ENCODE assay signal across 11 mouse cellular contexts in genomic region chr11:116515330-116516020, GRCm38 (mm10). TPM values are rescaled to one million over a fixed set of nuclear protein-coding genes. Genes with fewer than 3 reads are reported as not detected.
DNase-seq lines count a peak whose midpoint lies in the region; ATAC-seq lines count a peak whose summit lies in the region.
"Had no signal": no experiment of that assay in that cellular context is flagged by ENCODE, and none has a peak within 500 bp of the region (broad histone marks: within the 10 kb centered on the region; RNA-seq: fewer than 3 reads in every experiment).

No protein-coding gene starts in this region.

- H3K9me3 ChIP-seq in heart, embryonic 13.5 days: no peaks in the 10 kb centered on the region
- H3K9me3 ChIP-seq in hindbrain, embryonic 13.5 days: peaks cover 3% of the 10 kb centered on the region; the same call in 1 of the 2 replicates
- H3K9me3 ChIP-seq in midbrain, embryonic 11.5 days (ENCODE audit: control insufficient read depth, low read length): no peaks in the 10 kb centered on the region

- H3K27ac ChIP-seq in heart, embryonic 13.5 days (replicated peaks): no peak overlapping the region
- no peak overlapping the region for H3K27ac ChIP-seq in hindbrain, embryonic 13.5 days
- no peak overlapping the region for H3K27ac ChIP-seq in midbrain, embryonic 11.5 days (ENCODE audit: low read depth, low read length)

- DNase-seq in heart, adult 18-20 months: no peak
- peak; percentile 54 for DNase-seq in cerebellum, adult 8-10 months
- no peak for DNase-seq in midbrain, embryonic 11.5 days (ENCODE audit: low spot score, missing footprints)
- DNase-seq in adipocyte (ENCODE audit: low spot score): no peak
- no peak for DNase-seq in left cerebral cortex, postnatal 25 days (ENCODE audit: low spot score in 2 of 2)
- DNase-seq: right cerebral cortex, adult 18-20 months had no signal

- intact Hi-C loops in left cerebral cortex, postnatal 25 days (cut with DNase I): no loop called here

- H3K4me2 ChIP-seq in heart, embryonic 13.5 days: peak overlapping the region; percentile 31
- peak overlapping the region; percentile 44 for H3K4me2 ChIP-seq in hindbrain, embryonic 13.5 days
- H3K4me2 ChIP-seq in midbrain, embryonic 11.5 days: peak overlapping the region; percentile 32

- whole genome bisulfite sequencing in heart, embryonic 13.5 days: 20% methylated on average over 24 of the region's 24 CpGs
- 17% methylated on average over 24 of the region's 24 CpGs for WGBS in hindbrain, embryonic 13.5 days
- 16% methylated on average over 24 of the region's 24 CpGs for WGBS in midbrain, embryonic 11.5 days

- H3K36me3 ChIP-seq in heart, embryonic 13.5 days: no peaks in the 10 kb centered on the region
- no peaks in the 10 kb centered on the region for H3K36me3 ChIP-seq in hindbrain, embryonic 13.5 days
- no peaks in the 10 kb centered on the region for H3K36me3 ChIP-seq in midbrain, embryonic 11.5 days (ENCODE audit: control insufficient read depth, insufficient read depth, low read length)

- no peak for ATAC-seq in heart, embryonic 13.5 days (ENCODE audit: extremely low read depth, insufficient number of reproducible peaks, low FRiP score, low TSS enrichment)
- no peak for ATAC-seq in hindbrain, embryonic 13.5 days (ENCODE audit: low FRiP score)
- ATAC-seq in midbrain, embryonic 11.5 days (ENCODE audit: low FRiP score): no peak
- ATAC-seq in monocyte, adult 5-6 weeks (replicated peaks; ENCODE audit: insufficient number of reproducible peaks, low FRiP score, low TSS enrichment, poor library complexity, severe bottlenecking): no peak

- no peak overlapping the region for H3K4me3 ChIP-seq in heart, embryonic 13.5 days
- peak overlapping the region; percentile 14; the same call in 1 of the 2 replicates for H3K4me3 ChIP-seq in hindbrain, embryonic 13.5 days
- H3K4me3 ChIP-seq in midbrain, embryonic 11.5 days (ENCODE audit: low read depth, low read length): no peak overlapping the region

- H3K9ac ChIP-seq in heart, embryonic 13.5 days: no peak overlapping the region
- 0 out of 2 replicates have a peak overlapping the region, but pooled peaks have one; percentile 19 for H3K9ac ChIP-seq in hindbrain, embryonic 13.5 days
- peak overlapping the region; percentile 24; the same call in 1 of the 2 replicates for H3K9ac ChIP-seq in midbrain, embryonic 11.5 days (ENCODE audit: low read length)

- peaks cover 22% of the 10 kb centered on the region for H3K27me3 ChIP-seq in heart, embryonic 13.5 days (replicated peaks)
- H3K27me3 ChIP-seq in hindbrain, embryonic 13.5 days: 0 out of 2 replicates have a peak, but pooled peaks cover 16% of the 10 kb centered on the region
- peaks cover 4% of the 10 kb centered on the region for H3K27me3 ChIP-seq in midbrain, embryonic 11.5 days (ENCODE audit: control insufficient read depth, insufficient read depth, low read length)

- peaks cover 8% of the 10 kb centered on the region; the same call in 1 of the 2 replicates for H3K4me1 ChIP-seq in heart, embryonic 13.5 days
- H3K4me1 ChIP-seq in hindbrain, embryonic 13.5 days (replicated peaks): peaks cover 5% of the 10 kb centered on the region; the same call in 1 of the 2 replicates
- no peaks in the 10 kb centered on the region for H3K4me1 ChIP-seq in midbrain, embryonic 11.5 days (ENCODE audit: control insufficient read depth, insufficient read depth, low read length)

RNA-seq across cellular contexts. Expression of gene Sphk1, which starts 15.2 kb away (rescaled TPM):
- 2.0 and 2.6 TPM in 2 replicates for polyA plus RNA-seq in heart, embryonic 13.5 days (2015; fragmentation: Nextera tagmentation; extraction: Ambion mirVana)
- total RNA-seq in heart, adult 18-20 months (2021): 1 to 10 TPM in 1 of 2 experiments, under 1 TPM in 1; 0.94 to 1.4 TPM
- polyA plus RNA-seq in hindbrain, embryonic 13.5 days (2015; fragmentation: Nextera tagmentation; extraction: Ambion mirVana): 3.1 and 3.3 TPM in 2 replicates
- polyA plus RNA-seq in midbrain, embryonic 11.5 days (2014; fragmentation: Nextera tagmentation; extraction: Ambion mirVana): 7.1 and 8.3 TPM in 2 replicates
- not detected in 3 replicates for total RNA-seq in monocyte, adult 5-6 weeks (2017)
- total RNA-seq in left cerebral cortex, postnatal 25 days (2021): 1 to 10 TPM; 4.9 to 5.5 TPM

RNA-seq across cellular contexts. Expression of gene Prpsap1, which starts 21.5 kb away (rescaled TPM):
- 90.2 and 102 TPM in 2 replicates for polyA plus RNA-seq in heart, embryonic 13.5 days (2015; fragmentation: Nextera tagmentation; extraction: Ambion mirVana)
- 10 to 100 TPM; 25.1 to 29.4 TPM for total RNA-seq in heart, adult 18-20 months (2021)
- 171 and 178 TPM in 2 replicates for polyA plus RNA-seq in hindbrain, embryonic 13.5 days (2015; fragmentation: Nextera tagmentation; extraction: Ambion mirVana)
- polyA plus RNA-seq in midbrain, embryonic 11.5 days (2014; fragmentation: Nextera tagmentation; extraction: Ambion mirVana): 173 and 183 TPM in 2 replicates
- total RNA-seq in monocyte, adult 5-6 weeks (2017): 18.0 to 45.7 TPM (median 45.0 TPM) in 3 replicates
- 10 to 100 TPM; 65.7 to 76.2 TPM for total RNA-seq in left cerebral cortex, postnatal 25 days (2021)

RNA-seq across cellular contexts. Expression of gene Qrich2, which starts 49.4 kb away (rescaled TPM):
- polyA plus RNA-seq in heart, embryonic 13.5 days (2015; fragmentation: Nextera tagmentation; extraction: Ambion mirVana): not detected in 2 replicates
- total RNA-seq in heart, adult 18-20 months (2021): under 1 TPM in 1 of 2 experiments, not detected in 1; 0.05 TPM
- 0.19 and 0.42 TPM in 2 replicates for polyA plus RNA-seq in hindbrain, embryonic 13.5 days (2015; fragmentation: Nextera tagmentation; extraction: Ambion mirVana)
- polyA plus RNA-seq in midbrain, embryonic 11.5 days (2014; fragmentation: Nextera tagmentation; extraction: Ambion mirVana): 0.08 and 0.14 TPM in 2 replicates
- 0.85 to 0.95 TPM in 2 of 3 replicates, not detected in the other for total RNA-seq in monocyte, adult 5-6 weeks (2017)
- not detected for total RNA-seq in left cerebral cortex, postnatal 25 days (2021)
- total RNA-seq: gastrocnemius, adult 18-20 months; liver, adult 2 months had no signal
